Mouse (Mus musculus): ENCODE results near the gene Gstp3.

DNA sequence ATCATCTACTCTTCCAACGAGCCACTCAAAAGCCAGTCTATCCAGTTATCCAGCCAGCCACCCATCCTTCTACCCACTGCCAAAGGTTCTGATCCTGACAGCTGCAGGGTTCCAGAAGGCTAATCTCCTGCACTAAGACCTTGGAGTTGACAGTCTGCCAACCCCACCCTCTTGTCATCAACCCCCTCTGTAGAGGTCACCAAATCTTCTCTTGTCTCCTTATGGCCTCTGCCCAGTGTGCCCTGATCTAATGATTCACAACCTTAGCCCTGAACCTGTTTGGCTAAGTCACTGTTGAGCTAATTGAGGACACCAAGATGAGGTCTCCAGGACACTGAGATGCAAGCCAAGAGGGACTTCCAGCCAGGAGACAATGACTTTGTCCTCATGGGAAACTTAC lies 20.2 kb upstream of the Gstp3 start:
- TF ChIP-seq CTCF (IDR thresholded peaks at IDR 0.05; ENCODE audit: control insufficient read depth, insufficient read depth, low read length), result no peak
- no peak for TF ChIP-seq POLR2A (IDR thresholded peaks at IDR 0.05; ENCODE audit: borderline replicate concordance, control insufficient read depth, low read depth, low read length)
